Mouse (Mus musculus) limb, embryonic 11.5 days (tissue): ENCODE data around the gene Clmp. TPM values are rescaled to one million over a fixed set of nuclear protein-coding genes. Genes with fewer than 3 reads are reported as not detected.

ENCODE experiments used
- ATAC-seq: fragments of 200-750 bp; cut with Nextera tagmentation; 2 replicates; pipeline ENCODE4 v1.8.0; 2017; ENCODE audit warnings: low read depth; ENCODE audit not compliant: insufficient number of reproducible peaks, low FRiP score, low TSS enrichment
- DNase-seq: peaks from one replicate; pipeline ENCODE4 v3.0.0-alpha.2; 2015; ENCODE audit warnings: low spot score
- H3K27ac ChIP-seq: fragments of 300-500 bp; sonication (generic); replicated peaks from 2 replicates; pipeline ENCODE4 v1.5.1; 2014; ENCODE audit warnings: low read depth, mild to moderate bottlenecking, low read length
- H3K27me3 ChIP-seq: fragments of 300-500 bp; sonication (generic); 2 replicates; pipeline ENCODE4 v1.6.1; 2014; ENCODE audit warnings: mild to moderate bottlenecking, low read length, mixed read lengths; ENCODE audit not compliant: control insufficient read depth, insufficient read depth
- H3K36me3 ChIP-seq: fragments of 300-500 bp; sonication (generic); 2 replicates; pipeline ENCODE4 v1.6.1; 2014; ENCODE audit warnings: mild to moderate bottlenecking, low read length, moderate library complexity, mixed read lengths; ENCODE audit not compliant: control insufficient read depth, insufficient read depth
- H3K4me1 ChIP-seq: fragments of 300-500 bp; sonication (generic); 2 replicates; pipeline ENCODE4 v1.6.1; 2014; ENCODE audit warnings: low read length, mixed read lengths; ENCODE audit not compliant: control insufficient read depth, insufficient read depth
- H3K4me2 ChIP-seq: fragments of 300-500 bp; sonication (generic); 2 replicates; pipeline ENCODE4 v1.6.1; 2014; ENCODE audit warnings: low read depth, mild to moderate bottlenecking, moderate library complexity; ENCODE audit not compliant: severe bottlenecking
- H3K4me3 ChIP-seq: fragments of 300-500 bp; sonication (generic); 2 replicates; pipeline ENCODE4 v1.5.1; 2014; ENCODE audit warnings: low read depth, low read length
- H3K9ac ChIP-seq: fragments of 300-500 bp; sonication (generic); 2 replicates; pipeline ENCODE4 v1.6.1; 2014; ENCODE audit warnings: mild to moderate bottlenecking, low read length
- H3K9me3 ChIP-seq: fragments of 300-500 bp; sonication (generic); 2 replicates; pipeline ENCODE4 v1.6.1; 2016; ENCODE audit warnings: low read length; ENCODE audit not compliant: control insufficient read depth
- WGBS: fragments of 180-500 bp; shearing (Covaris S2); extraction: QIAGEN DNeasy Blood & Tissue Kit; methylation state at CpG from one replicate; pipeline ENCODE4 v1.1.7; 2014; 5-methylcytosine and 5-hydroxymethylcytosine counted together
- polyA plus RNA-seq: library from polyadenylated mRNA; unstranded; fragments of >200 nt; fragmentation: Nextera tagmentation; extraction: Ambion mirVana; gene quantifications from 2 replicates; pipeline ENCODE4 v1.2.1, GENCODE M21; 2014

Clmp gene
- polyA plus RNA-seq, 1 experiment from 2014 or later: 62.7 TPM

GRCm38 (mm10) chr9:40749832-40750620, 64.3 kb downstream of the Clmp start:
- WGBS: 73% methylated on average over 8 of the region's 8 CpGs
- H3K4me1 ChIP-seq: no peaks in the 10 kb centered on the region
- H3K27ac ChIP-seq: no peak overlapping the region
- H3K27me3 ChIP-seq: no peaks in the 10 kb centered on the region
- DNase-seq (no peak), ATAC-seq (no peak)
- no peak overlapping the region for H3K4me2 ChIP-seq
- no peak overlapping the region for H3K9ac ChIP-seq
- no peak overlapping the region for H3K4me3 ChIP-seq
- H3K36me3 ChIP-seq: no peaks in the 10 kb centered on the region
- no peaks in the 10 kb centered on the region for H3K9me3 ChIP-seq

DNA sequence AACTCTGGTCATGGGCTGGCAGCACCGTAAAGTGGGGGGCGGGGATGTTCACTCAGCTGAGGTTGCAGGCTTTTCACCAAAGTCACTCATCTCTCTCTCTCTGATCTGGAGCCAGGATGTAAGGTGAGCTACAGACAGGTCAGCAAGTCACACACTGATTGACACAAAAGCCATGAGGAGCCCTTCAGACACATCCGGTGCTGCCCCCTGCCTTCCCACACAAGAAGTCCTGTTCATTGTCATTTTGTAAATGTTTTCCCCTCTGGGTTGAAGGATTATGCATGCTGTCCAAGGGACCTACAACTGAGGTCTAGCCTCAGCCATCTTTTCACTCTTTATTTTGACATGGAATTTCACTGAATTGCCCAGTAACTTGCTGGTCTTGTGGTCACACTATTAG, 66.0 kb downstream of the Clmp start:
- no peak overlapping the region for H3K9ac ChIP-seq
- no peaks in the 10 kb centered on the region for H3K4me1 ChIP-seq
- ATAC-seq: no peak
- H3K9me3 ChIP-seq: no peaks in the 10 kb centered on the region
- H3K4me2 ChIP-seq: no peak overlapping the region
- no peaks in the 10 kb centered on the region for H3K36me3 ChIP-seq
- no peak overlapping the region for H3K4me3 ChIP-seq
- no peak overlapping the region for H3K27ac ChIP-seq
- DNase-seq: no peak
- whole genome bisulfite sequencing: 48% methylated on average over 3 of the region's 3 CpGs
- H3K27me3 ChIP-seq: no peaks in the 10 kb centered on the region

- Histone ChIP-seq H3K9me3 (no peaks in the 10 kb centered on the region), H3K4me2 (no peak overlapping the region), H3K27ac (no peak overlapping the region), H3K4me3 (no peak overlapping the region), H3K27me3 (no peaks in the 10 kb centered on the region), H3K36me3 (no peaks in the 10 kb centered on the region), H3K4me1 (peaks cover 11% of the 10 kb centered on the region), H3K9ac (no peak overlapping the region)
- ATAC-seq: no peak
- WGBS: 27% methylated on average over 4 of the region's 4 CpGs
- peak; percentile 73 for DNase-seq
These were observed 70.6 kb downstream of the Clmp start for GRCm38 (mm10) chr9:40756401-40756800.

DNA sequence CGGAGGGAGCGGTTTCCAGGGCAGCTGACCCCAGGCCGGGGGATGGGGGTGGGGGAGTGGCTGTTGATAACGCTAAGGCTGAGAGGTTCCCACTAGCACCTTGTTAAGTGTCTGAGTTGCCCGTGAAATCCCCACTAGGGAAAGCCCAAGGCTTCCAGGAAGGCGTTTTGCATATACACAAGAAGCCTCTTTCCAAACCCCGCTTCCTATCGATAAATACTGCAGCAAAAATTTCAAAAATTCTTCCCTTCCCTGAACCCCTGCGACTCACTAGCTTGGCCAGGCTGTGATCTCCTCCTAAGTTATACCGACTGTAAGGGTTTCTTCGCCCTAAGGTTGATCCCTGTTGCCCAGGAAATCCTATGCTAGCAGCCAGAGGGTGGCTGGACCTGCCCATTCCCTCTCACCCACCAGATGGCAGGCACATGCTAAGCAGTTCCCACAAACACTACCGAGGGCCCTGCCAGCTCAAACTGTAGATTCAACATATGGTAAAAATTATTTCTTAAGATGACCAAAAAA, 71.4 kb downstream of the Clmp start:
- 19% methylated on average over 12 of the region's 12 CpGs for WGBS
- H3K27me3 ChIP-seq: no peaks in the 10 kb centered on the region
- peaks cover 11% of the 10 kb centered on the region for H3K4me1 ChIP-seq
- H3K4me3 ChIP-seq: no peak overlapping the region
- DNase-seq (peak; percentile 80), ATAC-seq (peak; percentile 52; the same call in 1 of the 2 replicates)
- H3K4me2 ChIP-seq: peak overlapping the region; percentile 38
- no peaks in the 10 kb centered on the region for H3K9me3 ChIP-seq
- H3K36me3 ChIP-seq: no peaks in the 10 kb centered on the region
- no peak overlapping the region for H3K9ac ChIP-seq
- H3K27ac ChIP-seq: peak overlapping the region; percentile 36; the same call in 1 of the 2 replicates

GRCm38 (mm10) chr9:40757685-40758270, 72.0 kb downstream of the Clmp start:
- peak; percentile 85 for ATAC-seq
- 15% methylated on average over 22 of the region's 22 CpGs for WGBS
- Histone ChIP-seq H3K9ac (peak overlapping the region; percentile 23; the same call in 1 of the 2 replicates), H3K4me2 (peak overlapping the region; percentile 38), H3K4me1 (peaks cover 11% of the 10 kb centered on the region), H3K27me3 (no peaks in the 10 kb centered on the region), H3K4me3 (no peak overlapping the region), H3K9me3 (no peaks in the 10 kb centered on the region), H3K27ac (peak overlapping the region; percentile 36; the same call in 1 of the 2 replicates), H3K36me3 (no peaks in the 10 kb centered on the region)
- peak; percentile 78 for DNase-seq

- Histone ChIP-seq H3K27ac (no peak overlapping the region), H3K9me3 (no peaks in the 10 kb centered on the region), H3K27me3 (no peaks in the 10 kb centered on the region), H3K4me1 (peaks cover 6% of the 10 kb centered on the region), H3K4me3 (no peak overlapping the region), H3K36me3 (no peaks in the 10 kb centered on the region), H3K4me2 (no peak overlapping the region), H3K9ac (no peak overlapping the region)
- WGBS: 92% methylated on average over 6 of the region's 6 CpGs
- DNase-seq (no peak), ATAC-seq (no peak)
These were observed 76.6 kb downstream of the Clmp start for GRCm38 (mm10) chr9:40762354-40762753.

GRCm38 (mm10) chr9:40764887-40765580, 79.3 kb downstream of the Clmp start:
- ATAC-seq: no peak
- Histone ChIP-seq H3K4me2 (no peak overlapping the region), H3K4me1 (no peaks in the 10 kb centered on the region), H3K27me3 (no peaks in the 10 kb centered on the region), H3K27ac (no peak overlapping the region), H3K4me3 (no peak overlapping the region), H3K36me3 (no peaks in the 10 kb centered on the region), H3K9ac (no peak overlapping the region), H3K9me3 (no peaks in the 10 kb centered on the region)
- DNase-seq: no peak
- 88% methylated on average over 9 of the region's 9 CpGs for WGBS

DNA sequence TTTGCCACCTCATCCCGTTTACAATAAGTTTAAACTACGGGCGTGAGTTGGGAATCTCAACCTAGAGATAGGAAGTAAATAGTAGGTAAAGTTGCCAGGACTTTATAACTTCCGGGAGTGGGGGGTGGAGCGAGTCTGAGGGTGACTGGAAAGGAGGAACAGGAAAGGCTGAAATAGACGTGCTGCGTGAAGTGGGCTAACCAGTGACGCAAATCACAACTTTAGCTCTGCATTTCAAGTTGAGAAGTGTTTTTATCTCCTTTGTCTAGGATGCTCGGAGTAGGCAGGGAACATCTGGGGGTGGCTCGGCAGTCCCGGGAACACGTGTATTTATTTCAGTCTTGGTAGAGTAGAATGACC, 79.8 kb downstream of the Clmp start:
- Histone ChIP-seq H3K9ac (no peak overlapping the region), H3K4me2 (no peak overlapping the region), H3K27me3 (no peaks in the 10 kb centered on the region), H3K4me3 (no peak overlapping the region), H3K27ac (no peak overlapping the region), H3K4me1 (no peaks in the 10 kb centered on the region), H3K9me3 (no peaks in the 10 kb centered on the region), H3K36me3 (no peaks in the 10 kb centered on the region)
- ATAC-seq (no peak), DNase-seq (no peak)
- 81% methylated on average over 12 of the region's 12 CpGs for WGBS
